Mouse (Mus musculus): ENCODE results near the gene Mon1a.

Mon1a gene

DNA sequence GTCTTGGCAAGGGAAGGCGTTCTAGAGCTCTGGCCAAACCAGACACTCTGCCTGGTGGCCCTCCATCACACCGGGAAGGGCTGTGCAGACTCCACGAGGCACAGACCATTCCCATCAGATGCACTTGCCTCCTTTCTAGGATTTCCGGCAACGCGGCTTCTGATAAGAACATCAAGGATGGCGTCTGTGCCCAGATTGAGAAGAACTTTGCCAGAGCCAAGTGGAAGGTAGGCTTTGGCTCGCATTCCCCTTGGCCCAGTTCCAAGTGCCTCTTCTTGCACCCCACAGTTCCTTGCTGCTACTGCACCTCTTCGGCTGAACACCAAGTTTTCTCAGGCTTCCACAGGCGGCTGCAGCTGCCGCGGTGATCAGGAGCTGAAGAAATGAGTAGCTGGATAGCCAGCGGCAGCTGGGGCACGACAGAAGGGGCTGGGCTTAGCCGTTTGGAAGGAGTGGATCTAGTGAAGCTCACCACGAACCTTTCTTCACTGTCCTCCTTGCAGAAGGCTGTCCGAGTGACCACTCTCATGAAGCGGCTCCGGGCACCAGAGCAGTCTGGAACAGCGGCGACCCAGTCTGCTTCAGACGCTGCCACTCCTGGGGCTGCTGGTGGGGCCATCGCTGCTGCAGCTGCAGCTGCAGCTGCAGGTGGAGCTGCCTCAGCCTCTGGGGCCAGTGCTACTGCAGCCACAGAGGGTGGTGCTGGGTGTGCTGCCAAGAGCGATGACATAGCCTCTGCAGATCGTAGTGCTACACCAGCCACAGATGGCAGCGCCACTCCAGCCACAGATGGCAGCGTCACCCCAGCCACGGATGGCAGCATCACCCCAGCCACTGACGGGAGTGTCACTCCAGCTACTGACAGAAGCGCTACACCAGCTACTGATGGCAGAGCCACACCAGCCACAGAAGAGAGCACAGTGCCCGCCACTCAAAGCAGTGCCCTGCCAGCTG is 59.6 kb downstream of the Mon1a start:
- no peak for DNase-seq (ENCODE audit: extremely low read depth, low read depth, low spot score)

DNA sequence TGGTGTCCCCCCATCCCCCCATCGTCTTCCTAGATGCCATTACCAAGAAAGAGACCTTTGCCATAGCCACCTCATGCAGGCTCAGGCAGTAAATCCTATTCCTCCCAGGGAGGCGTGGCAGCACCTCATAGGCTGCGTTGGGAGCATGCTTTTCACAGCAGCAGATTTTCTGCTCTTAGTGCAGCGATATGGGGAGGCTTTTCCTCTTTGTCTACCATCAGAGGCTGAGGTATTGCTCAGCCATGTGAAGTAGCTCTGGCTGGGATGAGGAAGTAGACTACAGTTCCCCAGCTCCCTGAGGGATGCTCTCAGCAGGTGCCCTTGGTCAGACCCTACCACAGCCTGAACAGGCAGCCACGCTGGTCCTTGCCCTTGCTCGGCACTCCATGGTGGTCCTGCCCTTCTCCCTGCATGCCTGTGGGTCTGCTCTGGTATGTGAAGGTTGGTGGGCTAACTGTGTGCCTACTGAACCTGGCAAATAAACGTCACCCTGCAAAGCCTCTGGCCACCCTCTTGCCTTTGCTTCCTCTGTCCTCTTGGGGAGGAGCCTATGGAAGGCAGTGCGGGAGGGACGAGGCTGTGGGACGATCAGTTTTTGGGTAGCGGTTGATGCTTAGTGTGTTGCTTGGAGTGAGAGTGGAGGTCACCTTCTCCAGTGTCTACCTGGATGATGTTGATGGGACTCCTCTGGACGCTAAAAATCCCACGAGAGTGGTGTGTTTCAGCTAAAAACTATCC is 61.4 kb downstream of the Mon1a start:
- DNase-seq (ENCODE audit: extremely low read depth, low read depth, low spot score) = no peak

DNA sequence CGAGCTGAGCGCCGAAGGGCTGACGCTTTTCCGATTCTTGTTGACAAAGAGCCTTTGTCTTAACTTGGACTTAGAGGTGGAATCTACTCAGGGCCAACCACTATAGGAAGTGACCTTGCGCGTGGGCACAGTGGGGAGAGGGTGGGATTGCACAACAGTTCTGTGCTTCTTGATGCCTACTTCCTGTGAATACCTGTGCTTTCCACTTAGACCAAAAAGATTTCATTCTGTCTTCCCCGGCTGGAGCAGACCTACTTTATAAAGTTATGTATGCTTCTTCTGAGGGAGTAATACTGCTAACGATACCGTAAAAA is 61.9 kb downstream of the Mon1a start, which contains the start of gene Traip:
Gene Traip, plus strand, starts transcription at position 215 of the 314 bp plus-strand sequence.
- DNase-seq (ENCODE audit: extremely low read depth, low read depth, low spot score) = no peak

DNA sequence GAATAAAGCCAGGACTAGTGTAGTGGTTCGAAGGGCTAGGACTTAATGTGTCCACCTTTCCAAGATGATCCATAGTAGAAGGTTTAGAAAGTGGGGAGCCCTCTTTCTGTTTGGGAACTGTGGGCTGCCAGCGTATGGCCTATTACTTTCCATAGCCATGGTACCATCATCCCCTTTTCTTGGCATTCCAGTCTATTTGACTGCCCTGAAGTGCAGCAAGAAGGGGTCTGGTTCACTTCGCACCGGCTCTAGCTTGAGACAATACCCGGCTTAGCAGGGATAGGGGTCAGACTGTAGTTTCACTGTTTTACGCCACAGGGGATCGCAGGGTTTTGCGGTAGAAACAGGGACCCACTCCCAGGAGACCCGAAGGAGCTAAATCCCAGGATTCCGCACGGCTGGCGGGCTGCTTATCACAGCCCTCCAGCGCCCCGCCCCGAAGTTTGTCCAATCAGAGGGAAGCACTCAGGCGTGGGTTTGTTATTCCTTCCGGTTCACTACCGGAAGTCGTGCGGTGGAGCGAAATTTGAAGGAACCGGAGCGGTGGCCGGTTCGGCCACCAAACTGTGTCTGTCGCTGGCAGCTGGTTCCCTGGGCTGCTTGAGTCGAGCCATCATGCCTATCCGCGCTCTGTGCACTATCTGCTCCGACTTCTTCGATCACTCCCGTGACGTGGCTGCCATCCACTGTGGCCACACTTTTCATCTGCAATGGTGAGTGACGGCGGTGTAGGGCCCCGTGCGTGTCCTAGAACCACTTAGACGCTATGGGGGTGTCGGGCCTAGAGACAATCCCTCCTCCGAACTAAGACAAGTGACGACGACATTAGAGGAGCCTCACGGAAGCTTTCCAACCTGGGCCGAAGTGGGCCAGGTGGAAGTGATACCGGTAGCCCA is 62.8 kb downstream of the Mon1a start:
- DNase-seq (ENCODE audit: extremely low read depth, low read depth, low spot score) = no peak

All from fat pad, adult 2 months (tissue).